Mouse (Mus musculus): ENCODE data around the gene Myh9. TPM values are rescaled to one million over a fixed set of nuclear protein-coding genes. Genes with fewer than 3 reads are reported as not detected.
A peak's percentile ranks its signal among the peaks of the same experiment; 100 is the strongest.

Myh9 gene
- polyA plus RNA-seq, 1 experiment from 2014 or later: 59.3 TPM

GRCm38 (mm10) chr15:77823634-77824033 is 18.3 kb downstream of the Myh9 start:
- ATAC-seq (no peak), DNase-seq (ENCODE audit: low spot score) (no peak)
- TF ChIP-seq CTCF (IDR thresholded peaks at IDR 0.05) (no peak), EP300 (IDR thresholded peaks at IDR 0.05) (no peak)
- H3K9me3 ChIP-seq (ENCODE audit: low read length): no peaks in the 10 kb centered on the region
- H3K36me3 ChIP-seq (ENCODE audit: insufficient read depth, low read length): no peaks in the 10 kb centered on the region
- no peak overlapping the region for H3K4me2 ChIP-seq (replicated peaks; ENCODE audit: low read depth, low read length)
- no peak overlapping the region for H3K9ac ChIP-seq (replicated peaks; ENCODE audit: low read depth)
- no peaks in the 10 kb centered on the region for H3K27me3 ChIP-seq (replicated peaks; ENCODE audit: insufficient read depth, low read length)
- H3K4me3 ChIP-seq (ENCODE audit: low read depth, low read length): no peak overlapping the region
- peak overlapping the region; percentile 90 for H3K27ac ChIP-seq (ENCODE audit: low read length)
- WGBS: 38% methylated on average over 3 of the region's 3 CpGs
- H3K4me1 ChIP-seq (ENCODE audit: insufficient read depth, low read depth, low read length): peaks cover 64% of the 10 kb centered on the region

- Histone ChIP-seq H3K36me3 (ENCODE audit: insufficient read depth, low read length) (no peaks in the 10 kb centered on the region), H3K27me3 (replicated peaks; ENCODE audit: insufficient read depth, low read length) (no peaks in the 10 kb centered on the region), H3K9ac (replicated peaks; ENCODE audit: low read depth) (no peak overlapping the region), H3K27ac (ENCODE audit: low read length) (peak overlapping the region; percentile 90), H3K9me3 (ENCODE audit: low read length) (no peaks in the 10 kb centered on the region), H3K4me3 (ENCODE audit: low read depth, low read length) (no peak overlapping the region), H3K4me1 (ENCODE audit: insufficient read depth, low read depth, low read length) (peaks cover 64% of the 10 kb centered on the region), H3K4me2 (replicated peaks; ENCODE audit: low read depth, low read length) (no peak overlapping the region)
- ATAC-seq (no peak), DNase-seq (ENCODE audit: low spot score) (no peak)
- TF ChIP-seq EP300 (IDR thresholded peaks at IDR 0.05) (no peak), CTCF (IDR thresholded peaks at IDR 0.05) (no peak)
- WGBS: 36% methylated on average over 6 of the region's 6 CpGs
Observed at GRCm38 (mm10) chr15:77823196-77823595, 18.8 kb downstream of the Myh9 start.

- no peak overlapping the region for H3K4me2 ChIP-seq (replicated peaks; ENCODE audit: low read depth, low read length)
- H3K4me1 ChIP-seq (ENCODE audit: insufficient read depth, low read depth, low read length): peaks cover 61% of the 10 kb centered on the region
- DNase-seq (ENCODE audit: low spot score) (no peak), ATAC-seq (no peak)
- TF ChIP-seq EP300 (IDR thresholded peaks at IDR 0.05): no peak
- no peak for TF ChIP-seq CTCF (IDR thresholded peaks at IDR 0.05)
- H3K9me3 ChIP-seq (ENCODE audit: low read length): no peaks in the 10 kb centered on the region
- 56% methylated on average over 2 of the region's 2 CpGs for WGBS
- no peak overlapping the region for H3K9ac ChIP-seq (replicated peaks; ENCODE audit: low read depth)
- no peaks in the 10 kb centered on the region for H3K27me3 ChIP-seq (replicated peaks; ENCODE audit: insufficient read depth, low read length)
- no peaks in the 10 kb centered on the region for H3K36me3 ChIP-seq (ENCODE audit: insufficient read depth, low read length)
- H3K27ac ChIP-seq (ENCODE audit: low read length): peak overlapping the region; percentile 90
- no peak overlapping the region for H3K4me3 ChIP-seq (ENCODE audit: low read depth, low read length)
Observed at GRCm38 (mm10) chr15:77822671-77823070, 19.3 kb downstream of the Myh9 start.

GRCm38 (mm10) chr15:77822057-77822466 is 19.9 kb downstream of the Myh9 start:
- no peak overlapping the region for H3K4me3 ChIP-seq (ENCODE audit: low read depth, low read length)
- TF ChIP-seq EP300 (IDR thresholded peaks at IDR 0.05): peak; percentile 61
- no peak for TF ChIP-seq CTCF (IDR thresholded peaks at IDR 0.05)
- peak; percentile 80 for ATAC-seq

GRCm38 (mm10) chr15:77821424-77821823 is 20.6 kb downstream of the Myh9 start:
- Histone ChIP-seq H3K27me3 (replicated peaks; ENCODE audit: insufficient read depth, low read length) (no peaks in the 10 kb centered on the region), H3K4me2 (replicated peaks; ENCODE audit: low read depth, low read length) (0 out of 2 replicates have a peak overlapping the region, but pooled peaks have one; percentile 14), H3K9ac (replicated peaks; ENCODE audit: low read depth) (no peak overlapping the region), H3K4me1 (ENCODE audit: insufficient read depth, low read depth, low read length) (peaks cover 63% of the 10 kb centered on the region), H3K4me3 (ENCODE audit: low read depth, low read length) (no peak overlapping the region), H3K27ac (ENCODE audit: low read length) (peak overlapping the region; percentile 90), H3K9me3 (ENCODE audit: low read length) (no peaks in the 10 kb centered on the region), H3K36me3 (ENCODE audit: insufficient read depth, low read length) (no peaks in the 10 kb centered on the region)
- ATAC-seq: peak; percentile 47
- peak; percentile 71 for DNase-seq (ENCODE audit: low spot score)
- TF ChIP-seq CTCF (IDR thresholded peaks at IDR 0.05) (no peak), EP300 (IDR thresholded peaks at IDR 0.05) (no peak)
- WGBS: 11% methylated on average over 7 of the region's 7 CpGs

More at GRCm38 (mm10) chr15:77822057-77822466, 19.9 kb downstream of the Myh9 start:
- Histone ChIP-seq H3K27me3 (replicated peaks; ENCODE audit: insufficient read depth, low read length) (no peaks in the 10 kb centered on the region), H3K9ac (replicated peaks; ENCODE audit: low read depth) (no peak overlapping the region), H3K9me3 (ENCODE audit: low read length) (no peaks in the 10 kb centered on the region), H3K4me1 (ENCODE audit: insufficient read depth, low read depth, low read length) (peaks cover 58% of the 10 kb centered on the region), H3K4me2 (replicated peaks; ENCODE audit: low read depth, low read length) (no peak overlapping the region), H3K27ac (ENCODE audit: low read length) (peak overlapping the region; percentile 90), H3K36me3 (ENCODE audit: insufficient read depth, low read length) (no peaks in the 10 kb centered on the region)
- DNase-seq (ENCODE audit: low spot score): peak; percentile 90
- WGBS: 40% methylated on average over 5 of the region's 5 CpGs

- peak; percentile 75 for DNase-seq (ENCODE audit: low spot score)
- no peaks in the 10 kb centered on the region for H3K36me3 ChIP-seq (ENCODE audit: insufficient read depth, low read length)
- no peak overlapping the region for H3K4me3 ChIP-seq (ENCODE audit: low read depth, low read length)
- H3K27me3 ChIP-seq (replicated peaks; ENCODE audit: insufficient read depth, low read length): no peaks in the 10 kb centered on the region
- ATAC-seq: peak; percentile 14
- 1% methylated on average over 3 of the region's 3 CpGs for WGBS
- no peak overlapping the region for H3K9ac ChIP-seq (replicated peaks; ENCODE audit: low read depth)
- H3K27ac ChIP-seq (ENCODE audit: low read length): peak overlapping the region; percentile 90
- peaks cover 66% of the 10 kb centered on the region for H3K4me1 ChIP-seq (ENCODE audit: insufficient read depth, low read depth, low read length)
- TF ChIP-seq EP300 (IDR thresholded peaks at IDR 0.05) (peak; percentile 77), CTCF (IDR thresholded peaks at IDR 0.05) (no peak)
- no peaks in the 10 kb centered on the region for H3K9me3 ChIP-seq (ENCODE audit: low read length)
- peak overlapping the region; percentile 14; the same call in 1 of the 2 replicates for H3K4me2 ChIP-seq (replicated peaks; ENCODE audit: low read depth, low read length)
Observed at GRCm38 (mm10) chr15:77820480-77821163, 21.4 kb downstream of the Myh9 start.

All from lung, postnatal 0 days (tissue).